ENCODE assay signal across 9 mouse cellular contexts in genomic region chr9:78846110-78846509, GRCm38 (mm10).
DNase-seq lines count a peak whose midpoint lies in the region; ATAC-seq lines count a peak whose summit lies in the region.
"Had no signal": no experiment of that assay in that cellular context is flagged by ENCODE, and none has a peak within 500 bp of the region (broad histone marks: within the 10 kb centered on the region; RNA-seq: fewer than 3 reads in every experiment).

No protein-coding gene starts in this region.

- no peaks in the 10 kb centered on the region for H3K9me3 ChIP-seq in heart, embryonic 11.5 days (replicated peaks; ENCODE audit: control insufficient read depth, low read length)
- H3K9me3 ChIP-seq in midbrain, embryonic 16.5 days (replicated peaks; ENCODE audit: control insufficient read depth, low read length, poor library complexity, severe bottlenecking): no peaks in the 10 kb centered on the region
- H3K9me3 ChIP-seq: G1E had no signal

- no peaks in the 10 kb centered on the region for H3K27me3 ChIP-seq in heart, embryonic 11.5 days (ENCODE audit: control insufficient read depth, insufficient read depth, low read length)
- no peaks in the 10 kb centered on the region for H3K27me3 ChIP-seq in midbrain, embryonic 16.5 days (ENCODE audit: control insufficient read depth, insufficient read depth, low read depth, low read length)

- H3K4me1 ChIP-seq in heart, embryonic 11.5 days (ENCODE audit: control insufficient read depth, insufficient read depth, low read length): peaks cover 11% of the 10 kb centered on the region; the same call in 1 of the 2 replicates
- peaks cover 3% of the 10 kb centered on the region; the same call in 1 of the 2 replicates for H3K4me1 ChIP-seq in midbrain, embryonic 16.5 days (ENCODE audit: control insufficient read depth, insufficient read depth, low read length)

- peak; percentile 1 for DNase-seq in kidney, postnatal 14 days
- no peak for DNase-seq in kidney, adult 18-20 months
- DNase-seq in cerebellum, postnatal 36 days: peak; percentile 41
- DNase-seq in thymus, postnatal 25 days: no peak
- no peak for DNase-seq in adipocyte (ENCODE audit: low spot score)

- WGBS in heart, embryonic 11.5 days (ENCODE audit: insufficient replicate concordance): 26% methylated on average over 7 of the region's 7 CpGs
- 23% methylated on average over 7 of the region's 7 CpGs for WGBS in midbrain, embryonic 16.5 days

- no peak overlapping the region for H3K9ac ChIP-seq in heart, embryonic 11.5 days (ENCODE audit: low read depth, low read length)
- no peak overlapping the region for H3K9ac ChIP-seq in midbrain, embryonic 16.5 days (ENCODE audit: low read depth, low read length)

- H3K4me3 ChIP-seq in heart, embryonic 11.5 days (ENCODE audit: low read depth, low read length): no peak overlapping the region
- H3K4me3 ChIP-seq in midbrain, embryonic 16.5 days (ENCODE audit: low read depth, low read length): no peak overlapping the region

- no peak for ATAC-seq in heart, embryonic 11.5 days (replicated peaks; ENCODE audit: insufficient number of reproducible peaks, low FRiP score, low TSS enrichment)
- no peak for ATAC-seq in midbrain, embryonic 16.5 days
- ATAC-seq in monocyte, adult 5-6 weeks (replicated peaks; ENCODE audit: insufficient number of reproducible peaks, low FRiP score, low TSS enrichment, poor library complexity, severe bottlenecking): no peak

- H3K27ac ChIP-seq in heart, embryonic 11.5 days (ENCODE audit: low read depth, low read length): no peak overlapping the region; the same call in 1 of the 2 replicates
- no peak overlapping the region for H3K27ac ChIP-seq in midbrain, embryonic 16.5 days (ENCODE audit: low read length)

- peak overlapping the region; percentile 22; the same call in 1 of the 2 replicates for H3K4me2 ChIP-seq in heart, embryonic 11.5 days
- peak overlapping the region; percentile 32; the same call in 1 of the 2 replicates for H3K4me2 ChIP-seq in midbrain, embryonic 16.5 days (ENCODE audit: low read length)

- H3K36me3 ChIP-seq in heart, embryonic 11.5 days (ENCODE audit: control insufficient read depth, insufficient read depth, low read length): no peaks in the 10 kb centered on the region
- no peaks in the 10 kb centered on the region for H3K36me3 ChIP-seq in midbrain, embryonic 16.5 days (ENCODE audit: control insufficient read depth, insufficient read depth, low read length)
- H3K36me3 ChIP-seq: G1E had no signal

Comparison
In these comparisons a context has a peak if more than half of its experiments do, and no peak if none do; other contexts are left out.
1. DNase-seq: peak in kidney, postnatal 14 days (single experiment) and cerebellum, postnatal 36 days (2 of 2); none in kidney, adult 18-20 months (single experiment), thymus, postnatal 25 days (single experiment) and adipocyte (single experiment).